Mouse (Mus musculus) G1E (cell line): ENCODE data around the gene Trem3.

Experiments used
- CTCF ChIP-seq: IDR thresholded peaks from 2 replicates; pipeline ENCODE4 v1.5.1; 2012; ENCODE audit warnings: low read depth, low read length, inconsistent platforms, mixed read lengths
- GATA1 ChIP-seq: IDR thresholded peaks from 2 replicates; pipeline ENCODE4 v1.6.1; 2012; ENCODE audit warnings: borderline replicate concordance, low read length, inconsistent platforms, mixed read lengths
- POLR2AphosphoS5 ChIP-seq: IDR thresholded peaks from 2 replicates; pipeline ENCODE4 v1.6.1; 2012; ENCODE audit warnings: low read depth, low read length, inconsistent platforms; ENCODE audit not compliant: insufficient replicate concordance
- TAL1 ChIP-seq: conservative IDR thresholded peaks from 2 replicates; pipeline ENCODE4 v1.6.1; 2012; ENCODE audit warnings: low read depth, low read length, inconsistent platforms, mixed read lengths

DNA sequence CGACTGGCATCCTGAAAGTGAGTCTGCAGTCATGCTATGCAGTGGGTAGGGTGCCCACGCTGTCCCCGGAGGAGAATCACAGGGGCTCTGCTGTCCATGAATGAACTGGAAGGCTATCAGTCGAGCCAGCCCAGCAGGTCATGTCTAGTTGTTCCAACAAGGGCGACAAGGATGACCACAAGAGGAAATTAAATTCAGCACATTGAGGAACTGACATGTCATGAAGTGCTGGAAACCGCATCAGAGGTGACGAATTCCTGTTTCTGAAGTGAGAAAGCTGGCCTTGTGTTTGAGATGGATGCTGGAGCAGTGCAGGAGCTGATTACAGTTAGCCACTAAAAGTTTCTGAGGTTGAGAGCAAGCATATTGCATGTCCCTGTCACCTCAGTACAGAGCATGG is 16.9 kb upstream of the Trem3 start:
- TF ChIP-seq CTCF: no peak
- no peak for TF ChIP-seq GATA1
- TF ChIP-seq TAL1: no peak
- TF ChIP-seq POLR2AphosphoS5: no peak
